Mouse (Mus musculus) megakaryocyte, embryonic 14.5 days (primary cell): ENCODE results near the gene Bag3. TPM values are rescaled to one million over a fixed set of nuclear protein-coding genes. Genes with fewer than 3 reads are reported as not detected.
A peak's percentile ranks its signal among the peaks of the same experiment; 100 is the strongest.

Experiments
- H3K27me3 ChIP-seq: replicated peaks from 2 replicates; pipeline ENCODE3; 2012; ENCODE audit warnings: inconsistent platforms
- H3K36me3 ChIP-seq: replicated peaks from 2 replicates; pipeline ENCODE3; 2012; ENCODE audit warnings: low read length, inconsistent platforms, mixed read lengths
- H3K4me1 ChIP-seq: 2 replicates; pipeline ENCODE4 v1.6.1; 2012; ENCODE audit warnings: inconsistent platforms
- H3K4me3 ChIP-seq: replicated peaks from 2 replicates; pipeline ENCODE3; 2012; ENCODE audit warnings: moderate library complexity, mild to moderate bottlenecking, inconsistent platforms
- H3K9me3 ChIP-seq: 2 replicates; pipeline ENCODE4 v1.6.1; 2012; ENCODE audit warnings: inconsistent platforms
- FLI1 ChIP-seq: IDR thresholded peaks from 2 replicates; pipeline ENCODE4 v1.6.1; 2012; ENCODE audit warnings: low read length, inconsistent platforms, mixed read lengths
- GATA1 ChIP-seq: IDR thresholded peaks from 3 replicates; pipeline ENCODE4 v1.6.1; 2012; ENCODE audit warnings: mixed read lengths, low read length, inconsistent platforms, borderline replicate concordance
- polyA plus RNA-seq: library from polyadenylated mRNA; stranded (reverse); fragments of >175 nt; gene quantifications from 2 replicates; pipeline ENCODE4 v1.2.3, GENCODE M21; 2012; ENCODE audit warnings: low replicate concordance; ENCODE audit not compliant: insufficient read depth

Bag3 gene
- polyA plus RNA-seq, 1 experiment = 42.5 TPM

DNA sequence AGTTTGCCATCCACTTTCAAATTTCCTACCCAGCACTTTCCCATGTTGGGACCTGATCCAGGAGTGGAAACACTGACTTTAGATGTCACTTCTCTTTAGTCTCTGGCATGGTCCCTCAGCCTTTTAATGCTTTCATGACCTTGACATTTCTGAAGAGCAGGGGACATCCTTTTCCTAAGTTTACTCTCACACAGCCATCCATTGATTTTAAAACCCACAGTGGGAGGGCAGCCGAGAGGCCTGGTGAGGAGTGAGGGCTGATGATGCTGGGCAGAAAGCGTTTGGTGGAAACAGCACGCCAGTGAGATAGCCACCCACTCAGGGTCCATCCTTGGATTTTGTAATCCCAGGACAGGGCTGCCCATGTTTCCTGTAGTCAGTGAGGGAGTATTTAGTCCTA, 20.5 kb downstream of the Bag3 start:
- Histone ChIP-seq H3K36me3 (peaks cover 97% of the 10 kb centered on the region), H3K27me3 (no peaks in the 10 kb centered on the region), H3K9me3 (no peaks in the 10 kb centered on the region), H3K4me3 (no peak overlapping the region), H3K4me1 (peaks cover 7% of the 10 kb centered on the region)
- TF ChIP-seq GATA1 (no peak), FLI1 (no peak)

GRCm38 (mm10) chr7:128544566-128545262, 21.3 kb downstream of the Bag3 start:
- H3K27me3 ChIP-seq = no peaks in the 10 kb centered on the region
- H3K4me3 ChIP-seq = no peak overlapping the region
- H3K9me3 ChIP-seq = no peaks in the 10 kb centered on the region
- peaks cover 6% of the 10 kb centered on the region; the same call in 1 of the 2 replicates for H3K4me1 ChIP-seq
- TF ChIP-seq FLI1 (no peak), GATA1 (no peak)
- H3K36me3 ChIP-seq = peaks cover 89% of the 10 kb centered on the region

GRCm38 (mm10) chr7:128546031-128546430, 22.6 kb downstream of the Bag3 start:
- H3K4me1 ChIP-seq = peaks cover 10% of the 10 kb centered on the region
- H3K27me3 ChIP-seq = no peaks in the 10 kb centered on the region
- H3K36me3 ChIP-seq = peaks cover 76% of the 10 kb centered on the region
- TF ChIP-seq FLI1 (no peak), GATA1 (no peak)
- H3K9me3 ChIP-seq = no peaks in the 10 kb centered on the region
- H3K4me3 ChIP-seq = no peak overlapping the region

GRCm38 (mm10) chr7:128549137-128549536, 25.7 kb downstream of the Bag3 start:
- Histone ChIP-seq H3K36me3 (peaks cover 45% of the 10 kb centered on the region), H3K4me1 (peaks cover 26% of the 10 kb centered on the region), H3K4me3 (no peak overlapping the region), H3K9me3 (no peaks in the 10 kb centered on the region), H3K27me3 (no peaks in the 10 kb centered on the region)
- TF ChIP-seq FLI1 (no peak), GATA1 (no peak)

- no peak for TF ChIP-seq GATA1
- no peak for TF ChIP-seq FLI1
- peaks cover 32% of the 10 kb centered on the region for H3K36me3 ChIP-seq
- H3K4me3 ChIP-seq = no peak overlapping the region
- peaks cover 38% of the 10 kb centered on the region for H3K4me1 ChIP-seq
- H3K9me3 ChIP-seq = no peaks in the 10 kb centered on the region
- no peaks in the 10 kb centered on the region for H3K27me3 ChIP-seq
Measured at GRCm38 (mm10) chr7:128550328-128551086, 27.1 kb downstream of the Bag3 start.

- H3K4me3 ChIP-seq = no peak overlapping the region
- peaks cover 38% of the 10 kb centered on the region for H3K4me1 ChIP-seq
- no peak for TF ChIP-seq FLI1
- TF ChIP-seq GATA1 = no peak
- H3K36me3 ChIP-seq = peaks cover 26% of the 10 kb centered on the region
- H3K9me3 ChIP-seq = no peaks in the 10 kb centered on the region
- H3K27me3 ChIP-seq = no peaks in the 10 kb centered on the region
Measured at GRCm38 (mm10) chr7:128551087-128551457, 27.7 kb downstream of the Bag3 start.

- H3K4me3 ChIP-seq = peak overlapping the region; percentile 30
- peaks cover 5% of the 10 kb centered on the region for H3K36me3 ChIP-seq
- peaks cover 38% of the 10 kb centered on the region for H3K4me1 ChIP-seq
- H3K9me3 ChIP-seq = peaks cover 4% of the 10 kb centered on the region
- no peaks in the 10 kb centered on the region for H3K27me3 ChIP-seq
- TF ChIP-seq FLI1 = no peak
- no peak for TF ChIP-seq GATA1
Measured at GRCm38 (mm10) chr7:128553105-128553705, 29.8 kb downstream of the Bag3 start.

- Histone ChIP-seq H3K4me1 (peaks cover 37% of the 10 kb centered on the region), H3K27me3 (no peaks in the 10 kb centered on the region), H3K4me3 (peak overlapping the region; percentile 65), H3K36me3 (no peaks in the 10 kb centered on the region), H3K9me3 (peaks cover 4% of the 10 kb centered on the region)
- TF ChIP-seq GATA1 (no peak), FLI1 (no peak)
Measured at GRCm38 (mm10) chr7:128554502-128554901, 31.1 kb downstream of the Bag3 start.

- no peaks in the 10 kb centered on the region for H3K36me3 ChIP-seq
- no peaks in the 10 kb centered on the region for H3K27me3 ChIP-seq
- TF ChIP-seq FLI1 (no peak), GATA1 (no peak)
- H3K9me3 ChIP-seq = peaks cover 4% of the 10 kb centered on the region
- H3K4me1 ChIP-seq = peaks cover 33% of the 10 kb centered on the region
- H3K4me3 ChIP-seq = no peak overlapping the region
Measured at GRCm38 (mm10) chr7:128555141-128555750, 31.8 kb downstream of the Bag3 start.

DNA sequence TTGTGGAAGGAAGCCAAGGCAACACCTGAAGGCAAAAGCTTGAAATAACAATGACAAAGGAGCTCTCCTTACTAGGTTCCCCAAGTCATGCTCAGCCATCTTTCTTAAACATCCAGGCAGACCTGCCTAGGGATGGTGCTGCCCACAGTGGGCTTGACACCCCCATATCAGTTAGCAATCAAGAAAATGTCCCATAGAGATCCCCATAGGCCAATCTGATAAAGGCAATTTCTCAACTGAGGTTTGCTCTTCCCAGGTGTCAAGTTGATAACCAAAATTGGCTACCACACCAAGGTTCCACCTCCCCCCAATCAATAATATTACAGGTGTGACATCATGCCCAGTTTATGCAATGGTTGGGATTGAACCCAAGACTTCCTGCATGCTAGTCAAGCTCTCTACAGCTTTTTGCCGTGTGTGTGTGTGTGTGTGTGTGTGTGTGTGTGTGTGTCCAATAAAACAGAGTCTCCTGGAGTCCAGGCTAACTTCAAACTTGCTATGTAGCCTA, 33.6 kb downstream of the Bag3 start:
- TF ChIP-seq FLI1 (no peak), GATA1 (no peak)
- Histone ChIP-seq H3K9me3 (peaks cover 4% of the 10 kb centered on the region), H3K36me3 (no peaks in the 10 kb centered on the region), H3K27me3 (no peaks in the 10 kb centered on the region), H3K4me3 (no peak overlapping the region), H3K4me1 (peaks cover 27% of the 10 kb centered on the region)
